Mouse (Mus musculus) forebrain, postnatal 0 days (tissue): ENCODE measurements at regions not wholly inside any gene's neighbourhood (a gene's known extent, or its start where the extent isn't known, plus 50 kb on each side); places are given as distances from the start of the nearest gene placed in this dataset.
A peak's percentile ranks its signal among the peaks of the same experiment; 100 is the strongest.

Experiments used
- ATAC-seq: fragments of 200-750 bp; cut with Nextera tagmentation; 2 replicates; pipeline ENCODE4 v1.8.0; 2017; ENCODE audit warnings: mild to moderate bottlenecking, moderate library complexity
- DNase-seq: peaks from one replicate; pipeline ENCODE4 v3.0.0-alpha.2; 2015
- H3K27ac ChIP-seq: fragments of 300-500 bp; sonication (generic); 2 replicates; pipeline ENCODE4 v1.5.1; 2014; ENCODE audit warnings: low read depth, mild to moderate bottlenecking, antibody characterized with exemption, low read length, moderate library complexity, mixed read lengths
- H3K27me3 ChIP-seq: fragments of 300-500 bp; sonication (generic); 2 replicates; pipeline ENCODE4 v1.6.1; 2014; ENCODE audit warnings: mild to moderate bottlenecking, low read length, mixed read lengths; ENCODE audit not compliant: insufficient read depth
- H3K36me3 ChIP-seq: fragments of 300-500 bp; sonication (generic); 2 replicates; pipeline ENCODE4 v1.6.1; 2014; ENCODE audit warnings: mild to moderate bottlenecking, moderate library complexity; ENCODE audit not compliant: insufficient read depth
- H3K4me1 ChIP-seq: fragments of 300-500 bp; sonication (generic); 2 replicates; pipeline ENCODE4 v1.6.1; 2014; ENCODE audit warnings: antibody characterized with exemption; ENCODE audit not compliant: insufficient read depth
- H3K4me2 ChIP-seq: fragments of 300-500 bp; sonication (generic); 2 replicates; pipeline ENCODE4 v1.6.1; 2014; ENCODE audit warnings: low read depth, mild to moderate bottlenecking, moderate library complexity
- H3K4me3 ChIP-seq: fragments of 300-500 bp; sonication (generic); 2 replicates; pipeline ENCODE4 v1.5.1; 2014; ENCODE audit warnings: low read depth, low read length, mixed read lengths
- H3K9ac ChIP-seq: fragments of 300-500 bp; sonication (generic); 2 replicates; pipeline ENCODE4 v1.6.1; 2014; ENCODE audit warnings: mild to moderate bottlenecking
- H3K9me3 ChIP-seq: fragments of 300-500 bp; sonication (generic); 2 replicates; pipeline ENCODE4 v1.6.1; 2016; ENCODE audit warnings: low read length
- CTCF ChIP-seq: sonication (generic); IDR thresholded peaks from 2 replicates; pipeline ENCODE4 v1.5.1; 2016; ENCODE audit warnings: antibody characterized with exemption, control low read depth, low read depth
- WGBS: fragments of 180-500 bp; shearing (Covaris S2); extraction: QIAGEN DNeasy Blood & Tissue Kit; methylation state at CpG from one replicate; pipeline ENCODE4 v1.1.7; 2014; 5-methylcytosine and 5-hydroxymethylcytosine counted together

DNA sequence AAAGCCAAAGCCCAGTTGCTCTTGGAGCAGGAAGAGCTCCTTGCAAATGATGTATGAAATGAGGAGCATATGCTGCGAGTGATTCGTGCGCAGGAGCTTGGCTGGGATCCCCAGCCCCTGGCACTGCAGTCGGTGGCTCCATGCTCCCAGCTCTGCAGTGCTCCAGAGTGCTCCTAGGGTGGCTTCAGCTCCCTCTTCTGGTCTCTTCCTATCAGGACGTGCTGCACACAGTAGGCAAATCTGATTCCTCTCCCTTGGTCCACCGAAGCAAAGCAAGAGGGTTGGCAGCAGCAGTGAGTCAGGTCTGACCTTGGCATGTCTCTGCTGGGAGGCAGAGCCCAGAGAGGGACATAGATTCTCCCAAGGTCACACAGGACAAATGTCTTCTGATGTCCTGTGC lies 130.3 kb upstream of the Zc3h12a start:
- Histone ChIP-seq H3K9me3 (no peaks in the 10 kb centered on the region), H3K4me2 (no peak overlapping the region), H3K27me3 (no peaks in the 10 kb centered on the region; the same call in 1 of the 2 replicates), H3K36me3 (no peaks in the 10 kb centered on the region), H3K4me1 (peaks cover 18% of the 10 kb centered on the region), H3K4me3 (no peak overlapping the region), H3K9ac (no peak overlapping the region), H3K27ac (no peak overlapping the region)
- DNase-seq (peak; percentile 37), ATAC-seq (no peak)
- TF ChIP-seq CTCF, result peak; percentile 3; the same call in 1 of the 2 replicates
- WGBS, result 43% methylated on average over 6 of the region's 6 CpGs

GRCm38 (mm10) chr4:125253161-125253560 lies 125.5 kb upstream of the Zc3h12a start:
- H3K27ac ChIP-seq, result no peak overlapping the region
- ATAC-seq, result no peak

DNA sequence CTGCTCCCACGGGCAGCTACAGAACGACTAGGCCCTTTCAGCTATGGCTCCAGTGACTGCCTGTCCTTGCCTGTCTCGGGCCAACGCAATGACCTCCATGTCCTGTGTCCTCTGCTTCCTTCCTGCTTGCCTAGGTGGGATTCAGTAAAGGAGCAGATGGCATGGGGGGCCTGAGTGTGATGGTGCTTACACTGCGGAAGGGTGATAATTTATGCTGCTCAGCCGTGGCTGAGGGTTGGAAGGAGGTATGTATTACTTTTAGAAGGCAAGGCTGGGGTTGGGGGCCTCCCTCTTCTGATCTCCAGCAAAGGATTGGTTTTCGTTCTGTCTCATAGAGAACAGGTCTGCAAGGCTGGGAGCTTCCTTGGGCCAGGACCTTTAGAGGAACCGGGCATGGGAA lies 124.6 kb upstream of the Zc3h12a start:
- 56% methylated on average over 8 of the region's 8 CpGs for WGBS
- Histone ChIP-seq H3K9me3 (no peaks in the 10 kb centered on the region), H3K27ac (no peak overlapping the region), H3K27me3 (no peaks in the 10 kb centered on the region; the same call in 1 of the 2 replicates), H3K4me2 (no peak overlapping the region), H3K9ac (no peak overlapping the region), H3K36me3 (no peaks in the 10 kb centered on the region), H3K4me1 (0 out of 2 replicates have a peak, but pooled peaks cover 6% of the 10 kb centered on the region), H3K4me3 (no peak overlapping the region)
- DNase-seq (no peak), ATAC-seq (no peak)
- TF ChIP-seq CTCF, result no peak

More at GRCm38 (mm10) chr4:125253161-125253560, 125.5 kb upstream of the Zc3h12a start:
- no peak overlapping the region for H3K9ac ChIP-seq
- DNase-seq, result no peak
- H3K4me1 ChIP-seq, result 0 out of 2 replicates have a peak, but pooled peaks cover 6% of the 10 kb centered on the region
- no peak overlapping the region for H3K4me2 ChIP-seq
- no peaks in the 10 kb centered on the region for H3K36me3 ChIP-seq
- H3K27me3 ChIP-seq, result no peaks in the 10 kb centered on the region; the same call in 1 of the 2 replicates
- no peaks in the 10 kb centered on the region for H3K9me3 ChIP-seq
- TF ChIP-seq CTCF, result no peak
- no peak overlapping the region for H3K4me3 ChIP-seq
- WGBS, result 87% methylated on average over 3 of the region's 3 CpGs

DNA sequence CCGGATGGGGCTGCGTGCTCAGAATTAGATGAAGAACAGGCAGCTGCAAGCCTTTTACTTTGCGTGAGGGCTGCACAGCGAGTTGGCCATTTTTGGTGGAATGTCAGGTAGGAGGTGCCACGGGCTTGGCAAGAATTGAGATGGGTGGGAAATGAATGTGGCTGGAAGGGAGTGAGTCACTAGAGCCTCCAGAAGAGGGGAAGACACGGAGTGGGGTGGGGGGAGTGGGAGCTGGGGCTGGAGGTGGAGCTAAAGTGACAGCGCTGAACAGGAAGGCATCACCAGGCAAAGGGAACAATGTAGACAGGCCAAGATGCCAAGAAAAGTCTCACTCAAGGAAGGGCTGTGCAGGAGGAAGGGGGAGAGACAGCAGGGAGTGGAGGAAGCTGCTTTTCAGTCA lies 121.4 kb upstream of the Zc3h12a start:
- no peak for TF ChIP-seq CTCF
- H3K4me2 ChIP-seq, result no peak overlapping the region
- H3K9me3 ChIP-seq, result no peaks in the 10 kb centered on the region
- ATAC-seq (peak; percentile 32; the same call in 1 of the 2 replicates), DNase-seq (no peak)
- H3K27me3 ChIP-seq, result no peaks in the 10 kb centered on the region; the same call in 1 of the 2 replicates
- WGBS, result 44% methylated on average over 7 of the region's 7 CpGs
- peak overlapping the region; percentile 22; the same call in 1 of the 2 replicates for H3K9ac ChIP-seq
- H3K36me3 ChIP-seq, result no peaks in the 10 kb centered on the region
- H3K4me3 ChIP-seq, result no peak overlapping the region
- H3K27ac ChIP-seq, result no peak overlapping the region
- H3K4me1 ChIP-seq, result 0 out of 2 replicates have a peak, but pooled peaks cover 6% of the 10 kb centered on the region

DNA sequence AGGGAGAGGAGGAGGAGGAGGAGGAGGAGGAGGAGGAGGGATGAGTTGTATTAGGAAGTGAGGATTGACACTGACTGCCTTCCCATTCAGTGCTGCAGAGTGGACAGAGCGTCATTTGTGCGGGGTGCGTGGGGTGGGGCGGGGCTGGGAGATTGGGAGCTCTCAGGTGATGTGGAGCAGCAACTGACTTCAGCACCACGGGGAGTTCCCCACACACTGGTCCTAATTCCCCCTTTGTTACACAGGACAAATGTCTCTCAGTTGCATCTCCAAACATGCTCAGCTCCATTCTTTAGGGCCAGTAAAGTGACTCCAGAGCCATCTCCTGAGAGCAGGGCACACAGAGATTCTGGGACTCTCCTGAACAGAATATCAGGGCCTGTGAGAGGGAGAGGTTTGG lies 118.5 kb upstream of the Zc3h12a start:
- 13% methylated on average over 5 of the region's 5 CpGs for WGBS
- Histone ChIP-seq H3K4me2 (no peak overlapping the region), H3K9me3 (no peaks in the 10 kb centered on the region), H3K4me3 (no peak overlapping the region), H3K4me1 (no peaks in the 10 kb centered on the region), H3K27me3 (no peaks in the 10 kb centered on the region; the same call in 1 of the 2 replicates), H3K36me3 (no peaks in the 10 kb centered on the region), H3K27ac (no peak overlapping the region), H3K9ac (no peak overlapping the region)
- DNase-seq (no peak), ATAC-seq (no peak)
- TF ChIP-seq CTCF, result no peak

- WGBS, result 87% methylated on average over 1 of the region's 1 CpGs
Measured at GRCm38 (mm10) chr4:125242512-125242911, 114.9 kb upstream of the Zc3h12a start.

DNA sequence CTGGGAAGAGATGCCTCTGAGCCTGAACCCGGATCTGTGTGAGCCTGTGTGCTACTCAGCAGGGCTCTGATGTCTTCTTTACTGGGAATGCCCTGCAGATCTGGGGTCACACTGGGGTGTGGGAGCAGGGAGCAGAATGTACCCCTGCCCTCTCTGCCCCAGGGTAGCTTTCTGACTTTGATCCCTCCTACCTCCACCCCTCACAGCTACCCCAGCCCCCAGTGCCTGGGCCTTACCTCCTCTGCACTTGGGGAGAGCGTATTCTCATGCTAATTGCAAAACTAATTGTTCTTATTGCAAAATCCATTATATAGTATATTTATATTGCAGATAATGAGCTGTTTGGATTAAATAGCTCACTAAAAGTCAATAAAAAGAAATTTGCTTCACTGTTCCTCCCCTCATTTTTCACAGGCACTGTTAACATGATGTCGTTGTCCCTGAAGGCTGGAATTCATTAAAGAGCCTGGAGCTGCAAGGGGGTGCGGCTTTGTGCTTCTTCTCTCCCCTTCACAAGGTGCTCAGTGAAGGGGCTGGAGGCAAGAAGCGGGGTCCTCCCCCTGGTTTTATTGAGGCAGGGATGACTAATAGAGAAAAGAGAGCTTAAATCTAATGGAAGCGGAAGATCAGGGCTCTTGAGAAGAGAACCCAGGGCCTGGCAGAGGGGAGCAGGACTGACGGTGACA lies 114.1 kb upstream of the Zc3h12a start:
- Histone ChIP-seq H3K4me2 (no peak overlapping the region), H3K9me3 (no peaks in the 10 kb centered on the region), H3K27ac (no peak overlapping the region), H3K36me3 (no peaks in the 10 kb centered on the region), H3K27me3 (peaks cover 3% of the 10 kb centered on the region), H3K9ac (no peak overlapping the region), H3K4me3 (no peak overlapping the region), H3K4me1 (no peaks in the 10 kb centered on the region)
- ATAC-seq (no peak), DNase-seq (no peak)
- TF ChIP-seq CTCF, result no peak
- 34% methylated on average over 7 of the region's 7 CpGs for WGBS

More at GRCm38 (mm10) chr4:125242512-125242911, 114.9 kb upstream of the Zc3h12a start:
- TF ChIP-seq CTCF, result no peak
- DNase-seq (no peak), ATAC-seq (no peak)
- Histone ChIP-seq H3K4me3 (no peak overlapping the region), H3K36me3 (no peaks in the 10 kb centered on the region), H3K9me3 (no peaks in the 10 kb centered on the region), H3K27me3 (no peaks in the 10 kb centered on the region; the same call in 1 of the 2 replicates), H3K4me1 (no peaks in the 10 kb centered on the region), H3K4me2 (no peak overlapping the region), H3K27ac (no peak overlapping the region), H3K9ac (no peak overlapping the region)
